Mouse (Mus musculus) right cerebral cortex, postnatal 25 days (tissue): ENCODE results near the gene Crabp2.
A peak's percentile ranks its signal among the peaks of the same experiment; 100 is the strongest.

Experiments
- DNase-seq: peaks from one replicate; pipeline ENCODE4 v3.0.0; 2022

The Crabp2 gene

DNA sequence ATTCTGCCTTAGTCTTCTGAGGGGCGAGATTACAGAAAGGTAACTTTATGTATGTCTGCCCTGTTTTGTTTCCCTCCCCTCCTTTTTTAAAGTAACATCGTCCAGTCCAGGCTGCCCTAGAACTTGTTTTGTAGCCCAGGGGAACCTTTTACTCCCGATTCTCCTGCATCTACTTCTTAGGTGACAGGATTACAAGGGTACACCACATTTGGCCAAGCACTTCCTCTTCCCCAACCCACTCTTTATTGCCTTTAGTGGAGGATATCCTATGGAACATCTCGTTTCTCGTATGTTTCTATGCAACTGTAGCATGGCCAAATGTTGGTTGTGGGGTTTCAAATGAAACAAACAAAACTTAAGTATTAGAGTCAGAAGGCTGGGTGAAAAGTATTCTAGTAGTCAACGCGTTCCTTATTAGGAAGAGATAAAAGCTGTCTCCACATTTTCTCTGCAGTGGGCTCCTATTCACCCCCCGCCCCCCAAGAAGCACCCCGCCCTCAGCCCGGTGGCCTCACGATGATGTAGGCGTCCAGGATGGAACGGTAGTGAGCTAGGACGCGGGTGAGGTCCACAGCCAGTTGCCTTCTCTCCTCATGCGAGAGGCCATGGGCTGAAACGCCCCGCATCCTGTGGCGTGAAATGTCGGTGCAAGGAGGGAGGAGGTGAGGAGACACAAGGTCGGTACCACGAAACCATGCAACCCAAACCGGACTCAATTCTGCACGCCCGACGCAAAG, 19.0 kb upstream of the Crabp2 start:
- no peak for DNase-seq

- peak; percentile 98 for DNase-seq
Measured at GRCm38 (mm10) chr3:87930078-87930795, 18.2 kb upstream of the Crabp2 start, which contains the start of the genes Isg20l2 and Rrnad1. TSS of gene Isg20l2 (plus strand) at chr3:87930314. TSS of gene Rrnad1 (minus strand) at chr3:87930717.

GRCm38 (mm10) chr3:87934026-87934425, 14.4 kb upstream of the Crabp2 start:
- no peak for DNase-seq

GRCm38 (mm10) chr3:87934501-87934900, 14.0 kb upstream of the Crabp2 start:
- no peak for DNase-seq

- no peak for DNase-seq
Measured at GRCm38 (mm10) chr3:87935201-87935600, 13.3 kb upstream of the Crabp2 start.

DNA sequence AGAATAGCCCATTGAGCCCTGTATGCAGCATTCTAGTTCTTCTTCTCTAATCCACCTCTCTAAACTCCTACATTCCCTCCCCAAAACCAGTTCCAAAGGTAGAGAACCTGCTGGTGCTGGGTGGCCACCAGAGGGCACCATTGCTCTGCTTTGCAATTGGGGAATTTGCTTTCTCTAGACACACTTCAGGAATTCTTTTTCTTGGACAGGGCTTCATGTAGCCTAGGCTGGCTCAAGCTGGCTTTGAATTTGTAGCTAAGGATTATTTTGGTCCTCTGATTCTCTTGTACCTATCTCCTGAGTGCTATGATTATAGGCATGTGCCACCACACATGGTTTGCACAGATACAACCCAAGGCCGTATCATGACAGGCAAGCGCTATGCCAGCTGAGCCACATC, 12.7 kb upstream of the Crabp2 start:
- peak; percentile 75 for DNase-seq

DNA sequence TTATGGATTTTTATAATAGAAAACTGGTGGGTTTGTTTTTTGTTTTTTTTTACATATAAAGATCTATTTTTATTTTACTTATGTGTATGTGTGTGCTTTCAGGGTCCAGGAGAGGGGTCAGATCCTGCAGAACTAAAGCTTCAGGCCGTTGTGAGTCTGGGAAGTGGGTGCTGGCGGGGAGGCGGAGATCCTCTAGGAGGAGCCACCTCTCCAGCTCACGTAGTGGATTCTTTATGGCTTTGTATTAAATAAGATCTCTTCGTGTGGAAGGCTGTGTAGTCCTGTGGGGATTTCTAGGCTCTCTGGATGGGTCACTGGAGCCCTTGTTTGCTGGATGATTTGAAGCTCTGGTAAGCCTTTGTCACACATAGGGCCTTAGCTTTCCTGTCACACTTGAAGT, 7.9 kb upstream of the Crabp2 start:
- DNase-seq = no peak

- DNase-seq = no peak
Measured at GRCm38 (mm10) chr3:87942471-87942870, 6.0 kb upstream of the Crabp2 start.

DNA sequence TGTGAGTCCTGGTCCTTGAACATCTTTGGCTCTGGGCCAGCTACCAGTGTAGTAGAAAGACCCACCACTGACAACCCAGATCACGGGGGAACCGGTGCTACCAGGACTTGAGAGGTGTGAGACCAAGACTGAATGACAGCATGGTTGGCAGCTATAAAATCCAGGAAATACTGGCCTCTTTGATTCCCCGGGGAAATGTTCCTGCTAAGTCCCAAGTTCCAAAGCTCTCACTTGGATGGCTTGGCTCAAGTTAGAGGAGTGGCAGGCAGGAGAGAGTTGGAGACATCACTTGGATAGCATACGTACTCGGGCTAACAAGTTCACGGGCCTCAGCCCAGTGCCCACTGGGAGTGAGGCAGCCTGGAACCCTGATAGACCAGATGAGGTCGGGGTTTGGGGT, 4.9 kb upstream of the Crabp2 start:
- DNase-seq = no peak

DNA sequence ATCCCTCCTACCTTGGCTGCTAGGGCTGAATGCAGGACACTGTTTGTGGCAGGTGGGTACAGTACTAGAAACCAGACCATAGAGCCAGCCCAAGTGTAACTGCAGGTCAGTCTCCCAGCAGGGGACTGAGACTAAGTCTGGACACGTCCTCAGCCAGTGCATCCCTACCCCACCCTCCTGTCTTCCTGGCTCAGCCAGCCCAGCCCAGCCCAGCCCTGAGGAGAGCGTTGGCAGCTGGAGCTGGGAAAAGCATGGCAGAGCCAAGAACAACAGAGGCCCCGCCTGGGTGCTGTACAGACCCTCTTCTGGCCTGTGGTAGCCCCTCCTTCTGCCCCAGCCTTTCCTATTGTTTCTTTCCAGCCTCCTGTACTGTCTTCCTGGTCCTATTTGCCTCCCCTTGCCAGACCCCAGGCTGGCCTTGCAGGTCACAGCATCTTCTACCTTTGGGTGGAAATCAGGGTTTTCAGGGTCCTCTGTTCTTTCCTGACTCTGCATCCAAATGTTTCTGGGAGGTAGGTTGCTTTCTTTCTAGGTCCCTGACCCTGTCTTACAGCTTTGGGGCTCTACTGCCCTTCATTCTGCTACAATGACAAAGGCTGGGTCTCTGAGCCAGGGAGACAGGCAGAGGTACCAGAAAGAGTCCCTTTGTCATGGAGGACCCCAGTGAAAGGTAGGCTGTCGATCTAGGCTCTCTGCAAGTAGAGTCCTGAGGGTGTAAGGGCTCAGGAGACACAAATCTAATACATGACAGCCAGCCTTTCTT, 3.4 kb upstream of the Crabp2 start:
- DNase-seq = no peak

GRCm38 (mm10) chr3:87945781-87946540, 2.5 kb upstream of the Crabp2 start:
- no peak for DNase-seq

DNA sequence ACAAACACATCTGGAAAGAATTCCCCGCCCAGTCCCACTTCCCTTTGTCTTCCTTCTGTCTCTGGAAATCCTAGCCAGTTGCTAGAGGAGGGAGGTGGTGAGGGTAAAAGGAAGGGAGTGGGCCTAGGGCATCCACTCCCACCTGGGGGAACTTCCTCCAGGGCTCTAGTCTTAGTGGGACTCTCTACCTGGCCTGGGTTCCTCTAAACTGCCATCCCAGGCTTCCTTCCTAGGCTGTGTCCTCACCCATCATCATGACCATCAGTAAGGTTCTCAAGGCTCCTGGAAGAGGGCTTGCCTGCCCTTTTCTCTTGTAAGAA, 2.0 kb upstream of the Crabp2 start:
- no peak for DNase-seq

DNA sequence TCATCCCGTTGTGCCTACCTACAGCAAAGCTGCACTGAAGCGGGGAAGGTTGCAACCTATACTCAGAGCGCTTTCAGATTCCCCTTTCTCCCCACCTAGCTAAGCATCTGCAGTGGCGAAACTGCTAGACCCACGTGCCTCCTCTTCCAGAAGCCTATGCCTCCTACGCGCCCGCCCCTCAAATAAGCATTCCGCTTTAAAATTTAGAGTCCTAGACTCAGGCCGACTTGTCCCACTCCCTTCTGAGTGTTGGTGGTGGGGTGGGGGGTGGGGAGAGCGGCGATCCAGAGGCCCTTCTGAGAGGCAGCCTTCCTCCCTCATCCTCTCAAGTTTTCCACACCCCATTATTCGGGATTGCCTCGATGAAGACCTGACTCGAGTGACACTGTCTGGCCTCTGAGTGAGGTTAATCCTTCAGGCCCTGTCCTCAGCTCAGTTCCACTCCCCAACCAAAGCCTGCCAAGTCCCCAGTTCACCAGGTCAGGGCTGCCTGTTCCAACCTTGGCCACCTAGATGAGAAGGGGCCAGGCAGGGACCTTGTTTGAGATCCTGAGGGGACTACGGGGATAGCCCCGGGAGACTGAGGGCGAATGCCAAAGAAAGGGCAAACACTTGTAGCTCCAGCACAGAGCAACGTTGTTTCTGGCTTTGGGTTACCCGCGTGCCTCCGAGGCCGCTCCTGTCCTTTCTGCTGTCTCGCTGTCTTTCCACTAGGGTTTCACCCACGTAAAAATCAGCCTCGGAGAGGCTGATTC, 1.2 kb upstream of the Crabp2 start:
- no peak for DNase-seq

DNA sequence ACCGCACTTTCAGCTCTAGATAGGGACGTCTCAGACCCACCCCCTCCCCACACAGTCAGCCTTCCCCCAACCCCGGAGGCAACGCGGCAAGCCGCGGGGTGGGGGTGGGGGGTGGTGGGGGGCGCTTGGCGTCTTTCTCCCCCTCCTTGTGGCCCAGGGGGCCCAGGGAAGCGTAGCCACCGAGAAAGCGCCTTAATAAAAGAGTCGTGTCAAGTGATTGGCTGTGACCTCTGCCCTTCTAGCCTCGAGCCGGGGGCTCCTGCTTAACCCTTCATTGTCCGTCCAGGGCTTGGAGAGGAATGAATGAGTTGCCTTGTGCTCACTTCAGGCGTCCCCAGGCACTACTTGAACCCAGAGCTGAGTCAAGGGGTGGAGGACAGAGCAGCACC, 661 bp upstream of the Crabp2 start:
- DNase-seq = no peak

DNA sequence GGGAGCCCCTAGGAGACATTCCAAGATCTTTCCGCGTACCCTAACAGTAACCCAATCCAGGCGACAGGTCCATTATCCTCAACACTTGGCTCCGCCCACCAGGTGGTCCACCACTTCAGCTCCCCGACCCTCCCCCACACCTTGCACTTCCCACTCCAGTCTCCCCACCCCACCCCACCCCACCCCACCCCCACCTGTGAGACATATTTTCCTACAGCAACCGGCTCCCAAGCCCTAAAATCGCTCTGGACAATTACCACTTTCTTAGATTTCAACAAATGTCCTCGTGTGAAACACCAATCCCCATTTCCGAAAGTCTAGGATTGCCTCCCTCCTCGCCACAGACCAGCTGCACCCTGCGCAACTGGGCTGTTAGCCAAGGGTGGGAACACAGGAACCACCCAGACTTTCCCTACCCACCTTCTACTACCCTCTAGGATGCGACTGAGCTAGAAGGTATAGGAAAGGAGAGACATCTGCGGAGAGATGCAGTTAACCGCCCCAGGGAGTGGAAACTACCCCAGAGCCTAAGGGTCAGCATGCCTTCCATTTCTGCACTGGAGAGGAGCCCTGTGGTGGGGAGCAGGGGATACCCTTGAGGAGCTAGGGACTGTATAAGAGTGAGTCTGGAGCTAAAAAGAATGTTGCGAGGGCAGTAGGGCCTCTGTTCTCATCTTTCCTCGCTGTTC, 944 bp downstream of the Crabp2 start:
- DNase-seq = no peak

- DNase-seq = no peak
Measured at GRCm38 (mm10) chr3:87949955-87950515, 1.6 kb downstream of the Crabp2 start.

DNA sequence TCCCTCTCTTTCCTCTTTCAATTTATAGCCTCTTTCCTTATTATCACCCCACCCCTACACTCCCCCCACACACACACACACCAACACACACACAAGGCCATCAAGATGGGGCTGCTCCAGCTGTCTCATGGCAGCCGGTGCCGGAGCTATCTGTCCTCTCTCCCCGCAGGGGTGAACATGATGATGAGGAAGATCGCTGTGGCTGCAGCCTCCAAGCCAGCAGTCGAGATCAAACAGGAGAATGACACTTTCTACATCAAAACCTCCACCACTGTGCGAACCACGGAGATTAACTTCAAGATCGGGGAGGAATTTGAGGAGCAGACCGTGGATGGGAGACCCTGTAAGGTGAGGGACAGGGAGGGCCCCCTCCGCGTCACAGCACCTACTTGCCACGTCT, 3.5 kb downstream of the Crabp2 start:
- DNase-seq = no peak

GRCm38 (mm10) chr3:87952440-87952839, 4.0 kb downstream of the Crabp2 start:
- no peak for DNase-seq

- no peak for DNase-seq
Measured at GRCm38 (mm10) chr3:87958056-87958455, 9.6 kb downstream of the Crabp2 start.

DNA sequence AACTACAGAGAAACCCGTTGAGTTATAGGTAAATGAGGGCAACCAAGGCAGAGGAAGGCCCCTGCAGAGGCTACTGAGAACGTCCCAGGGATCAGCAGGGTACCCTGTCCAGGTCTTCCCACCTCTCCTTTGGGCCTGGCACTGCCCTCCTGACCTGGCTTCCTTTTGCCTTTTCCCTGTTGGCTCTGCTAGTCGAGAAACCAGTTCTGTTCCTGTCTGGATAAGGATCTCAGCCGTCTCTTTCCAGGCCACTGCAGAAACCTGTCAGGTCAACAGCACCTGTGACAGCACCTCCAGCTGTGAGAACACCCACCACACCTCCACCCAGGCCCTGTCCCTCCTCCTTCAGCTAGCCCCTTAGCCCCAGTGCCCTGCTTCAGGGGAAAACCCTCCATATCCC, 10.0 kb downstream of the Crabp2 start:
- no peak for DNase-seq

DNA sequence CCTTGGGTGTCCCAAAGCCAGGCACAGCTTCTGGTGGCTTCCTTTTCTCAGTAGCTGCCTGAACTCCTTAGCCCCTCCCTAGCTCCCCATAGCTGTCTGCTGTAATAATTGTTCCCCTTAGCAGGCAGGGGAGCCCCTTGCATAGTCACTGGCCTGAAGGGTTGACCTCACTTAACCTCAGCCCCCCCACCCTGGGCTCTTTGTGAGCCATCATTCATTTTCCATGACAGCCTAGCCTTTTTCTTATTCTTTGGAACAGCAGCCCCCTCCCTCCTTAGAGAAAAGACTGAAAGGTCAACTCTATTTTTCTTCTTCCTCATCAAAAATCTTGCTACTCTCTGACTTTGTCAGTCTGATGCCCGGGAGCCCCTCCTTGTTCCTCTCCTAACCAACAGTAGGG, 10.5 kb downstream of the Crabp2 start:
- DNase-seq = no peak
